Mouse (Mus musculus): ENCODE data around the gene Pappa2.

Gene Pappa2

GRCm38 (mm10) chr1:158910661-158911060 is 69.6 kb downstream of the Pappa2 start:
- DNase-seq (ENCODE audit: low spot score in 2 of 2): no peak

- DNase-seq (ENCODE audit: low spot score in 2 of 2): no peak
Observed at GRCm38 (mm10) chr1:158897339-158897738, 83.0 kb downstream of the Pappa2 start.

DNA sequence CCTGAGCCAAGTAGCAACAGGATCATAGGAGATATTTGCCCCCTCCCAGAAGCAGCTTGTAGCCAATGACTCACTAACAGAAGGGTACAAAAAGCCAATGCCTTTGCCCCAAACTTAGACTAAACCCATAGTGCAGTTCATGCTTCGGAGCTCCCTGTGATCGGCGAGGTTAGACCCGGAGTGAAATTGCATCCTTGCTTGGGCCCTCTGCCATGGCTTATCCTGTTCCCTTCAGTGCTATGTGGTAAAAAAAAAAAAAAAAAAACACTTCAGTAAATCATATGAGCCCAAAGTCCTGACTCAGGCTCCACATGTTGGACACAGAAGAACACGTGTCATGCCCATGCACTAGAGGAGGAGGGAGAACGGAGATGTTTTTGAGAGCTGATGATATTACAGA is 85.8 kb downstream of the Pappa2 start:
- DNase-seq (ENCODE audit: low spot score in 2 of 2): no peak

DNA sequence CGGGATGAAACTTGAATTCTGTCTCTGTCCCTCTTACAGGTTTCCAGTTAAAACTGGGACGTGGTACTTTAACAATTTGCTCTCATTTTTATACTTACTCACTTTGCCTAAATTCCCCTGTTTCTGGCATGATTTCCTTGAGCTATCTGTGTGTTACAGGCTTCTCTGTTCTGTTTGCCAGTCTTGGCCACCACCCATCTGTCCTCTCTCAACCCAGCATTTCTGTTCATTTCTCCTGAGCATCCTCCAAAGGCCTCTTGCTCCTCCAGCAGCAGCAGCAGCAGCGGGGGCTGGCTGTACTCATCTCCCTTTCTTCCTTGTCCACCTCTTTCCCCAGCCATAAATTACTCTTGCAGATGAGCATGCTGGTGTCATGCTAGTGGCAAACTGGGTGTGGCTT is 104.8 kb downstream of the Pappa2 start:
- DNase-seq (ENCODE audit: low spot score in 2 of 2): no peak

- no peak for DNase-seq (ENCODE audit: low spot score in 2 of 2)
Observed at GRCm38 (mm10) chr1:158874552-158875077, 105.7 kb downstream of the Pappa2 start.

DNA sequence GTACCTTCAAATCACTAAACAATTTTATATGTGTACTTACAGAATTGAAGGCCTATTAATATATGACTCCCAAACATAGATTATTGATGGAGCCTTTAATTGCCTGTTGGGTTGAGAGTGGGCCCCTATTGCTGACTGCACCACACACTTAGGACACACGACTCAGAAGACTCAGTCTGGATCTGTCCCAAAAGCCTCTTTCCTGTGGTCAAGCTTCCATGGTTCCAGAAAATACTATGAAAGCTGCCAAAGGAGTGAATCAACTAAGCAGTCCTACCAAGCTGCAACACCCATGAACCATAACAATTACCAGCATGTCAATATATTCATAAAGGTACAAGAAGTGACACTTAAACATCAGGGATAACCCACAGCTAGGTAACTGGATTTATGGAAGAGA is 106.7 kb downstream of the Pappa2 start:
- DNase-seq (ENCODE audit: low spot score in 2 of 2): no peak

DNA sequence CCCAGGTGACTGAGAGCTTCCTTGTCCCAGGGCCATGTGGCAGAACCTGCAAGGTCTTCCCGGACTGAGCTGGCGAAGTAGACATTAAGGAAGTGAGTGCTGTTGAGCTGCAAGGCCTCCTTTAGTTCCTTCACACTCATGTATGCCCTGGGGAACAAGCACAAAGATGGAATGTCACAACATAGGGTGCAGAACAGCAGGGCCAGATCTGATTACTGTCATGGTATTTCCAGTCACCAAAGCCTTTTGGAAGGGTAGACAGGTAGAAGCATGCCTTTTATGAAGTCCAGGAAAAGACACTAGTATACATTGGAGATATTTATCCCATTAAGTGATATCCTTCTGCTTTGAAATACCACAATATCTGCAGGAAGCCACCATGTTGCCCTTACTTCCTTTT is 108.9 kb downstream of the Pappa2 start:
- no peak for DNase-seq (ENCODE audit: low spot score in 2 of 2)

DNA sequence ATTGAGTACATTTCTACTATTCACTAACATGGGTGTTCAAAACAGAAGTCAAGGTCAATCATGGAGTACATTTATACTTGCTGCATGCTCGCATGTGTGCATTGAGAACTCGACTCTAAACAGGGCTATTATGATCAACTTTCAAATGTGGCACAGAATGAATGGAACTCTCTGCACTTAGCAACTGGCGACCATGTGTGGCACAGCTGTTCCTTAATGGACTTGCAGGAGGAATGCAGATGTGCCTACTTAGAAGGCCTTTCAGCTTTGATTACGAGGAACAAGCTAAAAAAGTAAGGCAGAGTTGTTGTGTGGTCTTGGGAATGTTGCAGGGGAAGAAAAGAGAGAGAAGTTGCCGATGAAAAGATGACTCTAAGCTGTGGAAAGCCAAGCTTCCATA is 120.1 kb downstream of the Pappa2 start:
- DNase-seq (ENCODE audit: low spot score in 2 of 2): no peak

GRCm38 (mm10) chr1:158853936-158854882 is 126.1 kb downstream of the Pappa2 start:
- DNase-seq (ENCODE audit: low spot score in 2 of 2): no peak

- DNase-seq (ENCODE audit: low spot score in 2 of 2): no peak
Observed at GRCm38 (mm10) chr1:158852836-158853567, 127.3 kb downstream of the Pappa2 start.

DNA sequence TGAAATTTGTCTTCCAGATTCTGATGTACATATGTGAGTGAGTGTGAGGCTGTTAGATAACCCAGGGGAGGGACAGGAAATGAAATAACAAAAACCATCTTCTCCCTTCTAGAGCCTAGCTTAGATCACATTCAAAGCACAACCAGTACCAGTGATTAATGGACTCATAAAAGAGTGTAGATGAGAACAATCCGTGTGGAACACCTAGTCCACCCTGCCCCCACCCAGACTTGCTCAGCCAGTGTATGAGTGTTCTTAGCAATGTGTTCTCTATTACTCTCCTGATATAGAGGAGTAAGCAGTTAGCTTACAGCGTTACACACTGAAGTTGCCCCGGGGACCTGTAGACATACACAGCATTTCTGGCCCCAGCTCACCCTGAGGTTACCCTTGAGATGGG is 129.8 kb downstream of the Pappa2 start:
- DNase-seq (ENCODE audit: low spot score in 2 of 2): no peak

- DNase-seq (ENCODE audit: low spot score in 2 of 2): no peak
Observed at GRCm38 (mm10) chr1:158844604-158845003, 135.7 kb downstream of the Pappa2 start.

DNA sequence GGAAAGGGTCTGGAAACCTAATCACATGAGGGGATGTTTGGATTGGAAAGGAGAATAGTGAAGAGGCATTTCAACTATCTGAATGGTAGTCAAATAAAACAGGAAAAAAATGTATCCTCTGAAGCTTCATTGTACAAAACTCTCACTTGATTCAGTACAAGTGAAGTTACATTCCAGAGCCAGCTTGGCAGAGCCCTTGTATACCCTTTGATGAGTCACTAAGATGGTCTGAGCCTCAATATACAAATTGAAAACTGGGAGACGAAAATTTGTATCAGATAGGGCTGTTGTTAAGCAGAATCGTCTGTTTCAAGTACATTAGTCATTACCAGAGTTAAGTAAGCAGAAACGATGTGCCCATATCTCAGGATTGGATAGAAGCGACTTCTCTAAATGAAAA is 143.1 kb downstream of the Pappa2 start:
- DNase-seq (ENCODE audit: low spot score in 2 of 2): no peak

- no peak for DNase-seq (ENCODE audit: low spot score in 2 of 2)
Observed at GRCm38 (mm10) chr1:158830152-158830551, 150.1 kb downstream of the Pappa2 start.

- no peak for DNase-seq (ENCODE audit: low spot score in 2 of 2)
Observed at GRCm38 (mm10) chr1:158827931-158828330, 152.4 kb downstream of the Pappa2 start.

- no peak for DNase-seq (ENCODE audit: low spot score in 2 of 2)
Observed at GRCm38 (mm10) chr1:158819676-158820075, 160.6 kb downstream of the Pappa2 start.

- no peak for DNase-seq (ENCODE audit: low spot score in 2 of 2)
Observed at GRCm38 (mm10) chr1:158816479-158816878, 163.8 kb downstream of the Pappa2 start.

DNA sequence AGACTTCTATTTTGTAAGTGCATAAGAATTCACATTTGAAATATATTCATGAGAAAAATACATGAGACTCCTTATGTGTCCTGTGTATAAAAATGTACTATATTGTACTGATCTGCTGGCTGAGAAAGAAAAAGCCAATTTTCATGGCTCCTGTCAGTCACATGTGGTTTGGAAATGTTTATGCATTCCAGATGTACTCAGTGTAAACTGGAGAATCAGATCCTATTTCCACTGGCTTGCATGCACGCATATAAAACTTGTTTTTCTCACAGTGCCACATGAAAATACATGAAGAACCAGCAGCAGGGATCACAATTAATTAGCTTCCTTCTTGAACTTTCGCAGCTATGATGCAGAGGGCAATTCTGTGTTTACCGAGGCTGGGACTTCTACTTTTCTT is 168.4 kb downstream of the Pappa2 start:
- DNase-seq (ENCODE audit: low spot score in 2 of 2): no peak

- DNase-seq (ENCODE audit: low spot score in 2 of 2): no peak
Observed at GRCm38 (mm10) chr1:158775486-158775885, 204.8 kb downstream of the Pappa2 start.

GRCm38 (mm10) chr1:158773102-158773501 is 207.2 kb downstream of the Pappa2 start:
- DNase-seq (ENCODE audit: low spot score in 2 of 2): no peak

DNA sequence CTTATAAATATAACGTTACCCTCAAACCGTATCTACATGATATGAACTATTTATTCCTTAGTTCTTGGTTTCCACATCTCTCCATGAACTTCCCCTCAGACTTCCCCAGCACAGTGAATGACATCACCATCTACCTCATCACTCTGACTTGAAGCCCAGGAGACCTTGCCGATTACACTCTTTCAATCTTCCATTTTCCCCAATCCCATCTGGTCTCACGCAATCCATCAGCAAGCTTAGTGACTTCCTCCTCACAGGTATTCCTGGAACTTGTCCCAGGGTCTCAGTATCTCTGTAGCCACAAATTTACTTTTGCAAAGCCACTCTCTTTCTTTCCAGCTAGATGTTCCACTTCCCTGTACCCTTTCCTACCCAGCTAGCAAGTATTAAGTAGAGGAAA is 209.5 kb downstream of the Pappa2 start:
- DNase-seq (ENCODE audit: low spot score in 2 of 2): no peak

GRCm38 (mm10) chr1:158770036-158770655 is 210.1 kb downstream of the Pappa2 start:
- DNase-seq (ENCODE audit: low spot score in 2 of 2): no peak
